Mouse (Mus musculus): ENCODE measurements around the gene Fgf11.
A peak's percentile ranks its signal among the peaks of the same experiment; 100 is the strongest.

The Fgf11 gene

GRCm38 (mm10) chr11:69801379-69801977 lies at the start of gene Fgf11:
Gene Fgf11 (minus strand): TSS chr11:69801857.
- DNase-seq: no peak

GRCm38 (mm10) chr11:69850754-69851153 lies 49.1 kb upstream of the Fgf11 start:
- no peak for DNase-seq

GRCm38 (mm10) chr11:69849884-69850283 lies 48.2 kb upstream of the Fgf11 start:
- DNase-seq: no peak

GRCm38 (mm10) chr11:69849128-69849527 lies 47.5 kb upstream of the Fgf11 start:
- no peak for DNase-seq

GRCm38 (mm10) chr11:69848021-69848420 lies 46.4 kb upstream of the Fgf11 start:
- DNase-seq: no peak

- no peak for DNase-seq
These were observed 45.4 kb upstream of the Fgf11 start for GRCm38 (mm10) chr11:69846738-69847688.

GRCm38 (mm10) chr11:69846198-69846680 lies 44.6 kb upstream of the Fgf11 start, which contains the start of gene Plscr3:
Gene Plscr3 (plus strand): TSS chr11:69846376.
- peak; percentile 83 for DNase-seq

GRCm38 (mm10) chr11:69838714-69839104 lies 37.1 kb upstream of the Fgf11 start:
- no peak for DNase-seq

GRCm38 (mm10) chr11:69837952-69838713 lies 36.5 kb upstream of the Fgf11 start, which contains the start of gene Tmem256:
Gene Tmem256 (plus strand): TSS chr11:69838514.
- peak; percentile 90 for DNase-seq

- DNase-seq: no peak
These were observed 35.9 kb upstream of the Fgf11 start, which contains the start of gene Nlgn2 for GRCm38 (mm10) chr11:69837604-69837951. Gene Nlgn2 (minus strand): TSS chr11:69837784.

GRCm38 (mm10) chr11:69836703-69837576 lies 35.3 kb upstream of the Fgf11 start:
- peak; percentile 61 for DNase-seq

- no peak for DNase-seq
These were observed 34.3 kb upstream of the Fgf11 start for GRCm38 (mm10) chr11:69835966-69836335.

GRCm38 (mm10) chr11:69835326-69835965 lies 33.8 kb upstream of the Fgf11 start:
- DNase-seq: no peak

- DNase-seq: no peak
These were observed 32.4 kb upstream of the Fgf11 start for GRCm38 (mm10) chr11:69834001-69834549.

GRCm38 (mm10) chr11:69833554-69833953 lies 31.9 kb upstream of the Fgf11 start:
- no peak for DNase-seq

GRCm38 (mm10) chr11:69828832-69829231 lies 27.2 kb upstream of the Fgf11 start:
- DNase-seq: no peak

- no peak for DNase-seq
These were observed 21.8 kb upstream of the Fgf11 start for GRCm38 (mm10) chr11:69823456-69823855.

- DNase-seq: no peak
These were observed 20.4 kb upstream of the Fgf11 start, which contains the start of gene Spem1 for GRCm38 (mm10) chr11:69822080-69822479. Gene Spem1 (minus strand): TSS chr11:69822180.

GRCm38 (mm10) chr11:69818871-69819270 lies 17.2 kb upstream of the Fgf11 start:
- DNase-seq: no peak

GRCm38 (mm10) chr11:69818365-69818764 lies 16.7 kb upstream of the Fgf11 start, which contains the start of gene Spem2:
Gene Spem2 (minus strand): TSS chr11:69818465.
- DNase-seq: no peak

GRCm38 (mm10) chr11:69816520-69816919 lies 14.9 kb upstream of the Fgf11 start:
- no peak for DNase-seq
